Mouse (Mus musculus) C2C12 (cell line): ENCODE results near the gene Tmem189. TPM values are rescaled to one million over a fixed set of nuclear protein-coding genes. Genes with fewer than 3 reads are reported as not detected.
A peak's percentile ranks its signal among the peaks of the same experiment; 100 is the strongest.
"Not testable (repeated sequence)": the region's sequence is repeated elsewhere in the genome, so short reads cannot be mapped to it uniquely, and the experiment has no call there.

Source experiments
- H3K27me3 ChIP-seq: one replicate; pipeline ENCODE4 v1.6.1; 2011; ENCODE audit not compliant: control insufficient read depth, insufficient read depth, insufficient read length
- H3K36me3 ChIP-seq: one replicate; pipeline ENCODE4 v1.6.1; 2011; ENCODE audit not compliant: control insufficient read depth, insufficient read depth
- H3K4me3 ChIP-seq: one replicate; pipeline ENCODE4 v1.5.1; 2011; ENCODE audit warnings: mild to moderate bottlenecking, control low read depth; ENCODE audit not compliant: poor library complexity, insufficient read depth, severe bottlenecking
- H3K79me2 ChIP-seq: one replicate; pipeline ENCODE4 v1.6.1; 2011; ENCODE audit not compliant: control insufficient read depth, insufficient read depth
- H3K79me3 ChIP-seq: one replicate; pipeline ENCODE4 v1.6.1; 2011; ENCODE audit warnings: low read depth, control low read depth
- H3ac ChIP-seq: one replicate; pipeline ENCODE3; 2011; ENCODE audit warnings: low read depth; ENCODE audit not compliant: control insufficient read depth, insufficient read length
- CEBPB ChIP-seq: IDR thresholded peaks from one replicate; pipeline ENCODE4 v1.6.1; 2011; ENCODE audit warnings: low read depth, mild to moderate bottlenecking, control low read depth, moderate library complexity
- CTCF ChIP-seq: IDR thresholded peaks from one replicate; pipeline ENCODE4 v1.5.1; 2011; ENCODE audit not compliant: control insufficient read depth, insufficient read depth, insufficient read length
- FOSL1 ChIP-seq: IDR thresholded peaks from one replicate; pipeline ENCODE4 v1.8.0; 2011; ENCODE audit warnings: mild to moderate bottlenecking, low read length; ENCODE audit not compliant: poor library complexity, insufficient read depth, severe bottlenecking
- MAX ChIP-seq: IDR thresholded peaks from one replicate; pipeline ENCODE4 v1.6.1; 2011; ENCODE audit warnings: mild to moderate bottlenecking, control low read depth
- MYOD1 ChIP-seq: IDR thresholded peaks from one replicate; pipeline ENCODE4 v1.6.1; 2011; ENCODE audit warnings: low read depth; ENCODE audit not compliant: control insufficient read depth, insufficient read length
- MYOG ChIP-seq: IDR thresholded peaks from one replicate; pipeline ENCODE4 v1.6.1; 2011; ENCODE audit not compliant: control insufficient read depth, insufficient read length; ENCODE audit errors: extremely low read depth
- USF1 ChIP-seq: IDR thresholded peaks from one replicate; pipeline ENCODE4 v1.6.1; 2011; ENCODE audit warnings: low read depth, mild to moderate bottlenecking, control low read depth, moderate library complexity
- polyA plus RNA-seq: library from polyadenylated mRNA; unstranded; fragments of >200 nt; fragmentation: generic; extraction: Trizol; gene quantifications from one replicate; pipeline ENCODE4 v1.2.1, GENCODE M21; 2012; ENCODE audit warnings: missing spikeins

Tmem189 gene
- polyA plus RNA-seq, 1 experiment, result 34.5 TPM

GRCm38 (mm10) chr2:167652694-167653093 lies 36.9 kb downstream of the Tmem189 start:
- Histone ChIP-seq H3K79me3 (peaks cover 8% of the 10 kb centered on the region), H3K27me3 (no peaks in the 10 kb centered on the region), H3K36me3 (peaks cover 38% of the 10 kb centered on the region), H3K79me2 (peaks cover 52% of the 10 kb centered on the region), H3ac (no peak overlapping the region), H3K4me3 (no peak overlapping the region)
- no peak for TF ChIP-seq CTCF
- no peak for TF ChIP-seq FOSL1
- TF ChIP-seq CEBPB, result no peak
- TF ChIP-seq USF1, result no peak
- TF ChIP-seq MAX, result no peak
- no peak for TF ChIP-seq MYOG

GRCm38 (mm10) chr2:167651622-167652021 lies 38.0 kb downstream of the Tmem189 start:
- no peaks in the 10 kb centered on the region for H3K27me3 ChIP-seq
- no peak overlapping the region for H3ac ChIP-seq
- peaks cover 35% of the 10 kb centered on the region for H3K36me3 ChIP-seq
- TF ChIP-seq MAX, result no peak
- TF ChIP-seq CEBPB, result no peak
- TF ChIP-seq MYOG, result no peak
- TF ChIP-seq CTCF, result no peak
- no peak for TF ChIP-seq USF1
- no peak for TF ChIP-seq MYOD1
- TF ChIP-seq FOSL1, result no peak
- H3K79me2 ChIP-seq, result peaks cover 44% of the 10 kb centered on the region
- peaks cover 5% of the 10 kb centered on the region for H3K79me3 ChIP-seq
- no peak overlapping the region for H3K4me3 ChIP-seq

- peak; percentile 49 for TF ChIP-seq CEBPB
- TF ChIP-seq FOSL1, result peak; percentile 60
- no peak for TF ChIP-seq MYOG
- peak; percentile 35 for TF ChIP-seq MYOD1
- TF ChIP-seq CTCF, result no peak
- TF ChIP-seq MAX, result peak; percentile 87
- peak; percentile 33 for TF ChIP-seq USF1
- Histone ChIP-seq H3K27me3 (no peaks in the 10 kb centered on the region), H3K79me3 (peaks cover 3% of the 10 kb centered on the region), H3K79me2 (peaks cover 24% of the 10 kb centered on the region), H3K36me3 (peaks cover 41% of the 10 kb centered on the region), H3K4me3 (no peak overlapping the region), H3ac (no peak overlapping the region)
Measured at GRCm38 (mm10) chr2:167649290-167650032, 40.2 kb downstream of the Tmem189 start.

GRCm38 (mm10) chr2:167646411-167646810 lies 43.2 kb downstream of the Tmem189 start:
- H3ac ChIP-seq, result no peak overlapping the region
- no peak overlapping the region for H3K4me3 ChIP-seq
- H3K79me2 ChIP-seq, result peaks cover 19% of the 10 kb centered on the region
- H3K36me3 ChIP-seq, result peaks cover 37% of the 10 kb centered on the region
- TF ChIP-seq MAX, result no peak
- TF ChIP-seq CTCF, result no peak
- no peak for TF ChIP-seq MYOD1
- no peak for TF ChIP-seq FOSL1
- TF ChIP-seq CEBPB, result no peak
- no peak for TF ChIP-seq USF1
- TF ChIP-seq MYOG, result no peak
- H3K27me3 ChIP-seq, result no peaks in the 10 kb centered on the region
- no peaks in the 10 kb centered on the region for H3K79me3 ChIP-seq

- not testable (repeated sequence) for H3K4me3 ChIP-seq, H3ac ChIP-seq, H3K79me3 ChIP-seq, H3K27me3 ChIP-seq
- Histone ChIP-seq H3K36me3 (peaks cover 31% of the 10 kb centered on the region), H3K79me2 (peaks cover 10% of the 10 kb centered on the region)
Measured at GRCm38 (mm10) chr2:167643356-167644052, 46.1 kb downstream of the Tmem189 start.
